Mouse (Mus musculus): ENCODE data around the gene Taar8c. TPM values are rescaled to one million over a fixed set of nuclear protein-coding genes. Genes with fewer than 3 reads are reported as not detected.
"Not testable (repeated sequence)": the region's sequence is repeated elsewhere in the genome, so short reads cannot be mapped to it uniquely, and the experiment has no call there.

Taar8c gene
- polyA plus RNA-seq (2015; fragmentation: Nextera tagmentation; extraction: Ambion mirVana) = not detected in 2 replicates

- H3K9me3 ChIP-seq; H3K27me3 ChIP-seq (replicated peaks); H3K27ac ChIP-seq; H3K4me1 ChIP-seq (replicated peaks); H3K9ac ChIP-seq; ATAC-seq; H3K4me2 ChIP-seq (replicated peaks); H3K4me3 ChIP-seq (replicated peaks); H3K36me3 ChIP-seq: not testable (repeated sequence)
- 85% methylated on average over 1 of the region's 3 CpGs for WGBS
These were observed at the start of gene Taar8c for GRCm38 (mm10) chr10:24101812-24102211. TSS of gene Taar8c (minus strand) at chr10:24101912.

GRCm38 (mm10) chr10:24150086-24150485, 48.4 kb upstream of the Taar8c start:
- Histone ChIP-seq H3K4me1 (replicated peaks) (peaks cover 11% of the 10 kb centered on the region; the same call in 1 of the 2 replicates), H3K9ac (no peak overlapping the region), H3K9me3 (no peaks in the 10 kb centered on the region), H3K36me3 (no peaks in the 10 kb centered on the region), H3K27ac (no peak overlapping the region), H3K4me3 (replicated peaks) (peak overlapping the region; percentile 81), H3K4me2 (replicated peaks) (peak overlapping the region; percentile 51), H3K27me3 (replicated peaks) (no peaks in the 10 kb centered on the region)
- WGBS = 32% methylated on average over 7 of the region's 7 CpGs
- 0 out of 2 replicates have a peak, but pooled peaks have one; percentile 19 for ATAC-seq

GRCm38 (mm10) chr10:24149135-24149781, 47.5 kb upstream of the Taar8c start, which contains the start of gene Stx7:
TSS of gene Stx7 (plus strand) at chr10:24149302.
- peak; percentile 97 for ATAC-seq
- Histone ChIP-seq H3K4me3 (replicated peaks) (peak within 1 kb of the TSS; percentile 81), H3K27me3 (replicated peaks) (no peaks in the 10 kb centered on the region), H3K27ac (peak within 1 kb of the TSS; percentile 77), H3K4me1 (replicated peaks) (peaks cover 11% of the 10 kb centered on the region; the same call in 1 of the 2 replicates), H3K4me2 (replicated peaks) (peak within 1 kb of the TSS; percentile 51), H3K9me3 (no peaks in the 10 kb centered on the region), H3K9ac (peak within 1 kb of the TSS; percentile 65), H3K36me3 (no peaks in the 10 kb centered on the region)
- under 1% methylated on average over 35 of the region's 45 CpGs for WGBS

- Histone ChIP-seq H3K4me1 (replicated peaks) (0 out of 2 replicates have a peak, but pooled peaks cover 2% of the 10 kb centered on the region), H3K9ac (no peak overlapping the region), H3K36me3 (no peaks in the 10 kb centered on the region), H3K4me2 (replicated peaks) (no peak overlapping the region), H3K9me3 (no peaks in the 10 kb centered on the region), H3K4me3 (replicated peaks) (no peak overlapping the region), H3K27ac (no peak overlapping the region), H3K27me3 (replicated peaks) (no peaks in the 10 kb centered on the region)
- WGBS = 77% methylated on average over 3 of the region's 3 CpGs
- ATAC-seq = no peak
These were observed 41.0 kb upstream of the Taar8c start for GRCm38 (mm10) chr10:24142735-24143134.

- Histone ChIP-seq H3K4me3 (replicated peaks) (no peak overlapping the region), H3K9ac (no peak overlapping the region), H3K4me1 (replicated peaks) (0 out of 2 replicates have a peak, but pooled peaks cover 2% of the 10 kb centered on the region), H3K27me3 (replicated peaks) (no peaks in the 10 kb centered on the region), H3K4me2 (replicated peaks) (no peak overlapping the region), H3K9me3 (no peaks in the 10 kb centered on the region), H3K36me3 (no peaks in the 10 kb centered on the region), H3K27ac (no peak overlapping the region)
- WGBS = 48% methylated on average over 2 of the region's 2 CpGs
- ATAC-seq = peak; percentile 68
These were observed 37.0 kb upstream of the Taar8c start for GRCm38 (mm10) chr10:24138623-24139261.

- Histone ChIP-seq H3K9ac (no peak overlapping the region), H3K4me1 (replicated peaks) (0 out of 2 replicates have a peak, but pooled peaks cover 5% of the 10 kb centered on the region), H3K27me3 (replicated peaks) (no peaks in the 10 kb centered on the region), H3K36me3 (no peaks in the 10 kb centered on the region), H3K4me3 (replicated peaks) (no peak overlapping the region), H3K27ac (no peak overlapping the region), H3K4me2 (replicated peaks) (no peak overlapping the region), H3K9me3 (no peaks in the 10 kb centered on the region)
- 43% methylated on average over 7 of the region's 7 CpGs for WGBS
- no peak for ATAC-seq
These were observed 32.4 kb upstream of the Taar8c start for GRCm38 (mm10) chr10:24134071-24134645.

GRCm38 (mm10) chr10:24133132-24133531, 31.4 kb upstream of the Taar8c start:
- peak; percentile 53 for ATAC-seq
- H3K4me3 ChIP-seq (replicated peaks) = no peak overlapping the region
- H3K4me1 ChIP-seq (replicated peaks) = 0 out of 2 replicates have a peak, but pooled peaks cover 3% of the 10 kb centered on the region
- 0 out of 2 replicates have a peak overlapping the region, but pooled peaks have one; percentile 51 for H3K27ac ChIP-seq
- 6% methylated on average over 2 of the region's 2 CpGs for WGBS
- no peak overlapping the region for H3K9ac ChIP-seq
- no peaks in the 10 kb centered on the region for H3K9me3 ChIP-seq
- H3K36me3 ChIP-seq = no peaks in the 10 kb centered on the region
- H3K27me3 ChIP-seq (replicated peaks) = no peaks in the 10 kb centered on the region
- no peak overlapping the region for H3K4me2 ChIP-seq (replicated peaks)

GRCm38 (mm10) chr10:24132273-24132672, 30.6 kb upstream of the Taar8c start:
- H3K27me3 ChIP-seq (replicated peaks) = no peaks in the 10 kb centered on the region
- ATAC-seq = peak; percentile 95
- peak overlapping the region; percentile 51 for H3K4me2 ChIP-seq (replicated peaks)
- H3K4me3 ChIP-seq (replicated peaks) = no peak overlapping the region
- H3K9ac ChIP-seq = 0 out of 2 replicates have a peak overlapping the region, but pooled peaks have one; percentile 4
- 0 out of 2 replicates have a peak, but pooled peaks cover 3% of the 10 kb centered on the region for H3K4me1 ChIP-seq (replicated peaks)
- H3K9me3 ChIP-seq = no peaks in the 10 kb centered on the region
- peak overlapping the region; percentile 79 for H3K27ac ChIP-seq
- no peaks in the 10 kb centered on the region for H3K36me3 ChIP-seq
- WGBS = 16% methylated on average over 5 of the region's 5 CpGs

- Histone ChIP-seq H3K9me3 (no peaks in the 10 kb centered on the region), H3K36me3 (no peaks in the 10 kb centered on the region), H3K27me3 (replicated peaks) (no peaks in the 10 kb centered on the region), H3K27ac (peak overlapping the region; percentile 79), H3K9ac (0 out of 2 replicates have a peak overlapping the region, but pooled peaks have one; percentile 4), H3K4me3 (replicated peaks) (no peak overlapping the region), H3K4me1 (replicated peaks) (0 out of 2 replicates have a peak, but pooled peaks cover 3% of the 10 kb centered on the region), H3K4me2 (replicated peaks) (peak overlapping the region; percentile 51)
- WGBS = 19% methylated on average over 9 of the region's 9 CpGs
- ATAC-seq = peak; percentile 77
These were observed 29.9 kb upstream of the Taar8c start for GRCm38 (mm10) chr10:24131451-24132262.

GRCm38 (mm10) chr10:24111116-24111778, 9.5 kb upstream of the Taar8c start:
- H3K9ac ChIP-seq = no peak overlapping the region
- H3K4me3 ChIP-seq (replicated peaks) = no peak overlapping the region
- H3K4me2 ChIP-seq (replicated peaks) = no peak overlapping the region
- no peaks in the 10 kb centered on the region for H3K36me3 ChIP-seq
- WGBS = 47% methylated on average over 6 of the region's 6 CpGs
- 0 out of 2 replicates have a peak, but pooled peaks cover 3% of the 10 kb centered on the region for H3K4me1 ChIP-seq (replicated peaks)
- H3K27me3 ChIP-seq (replicated peaks) = no peaks in the 10 kb centered on the region
- no peak overlapping the region for H3K27ac ChIP-seq
- no peak for ATAC-seq
- H3K9me3 ChIP-seq = no peaks in the 10 kb centered on the region

GRCm38 (mm10) chr10:24109434-24109833, 7.7 kb upstream of the Taar8c start, which contains the start of gene Taar9:
TSS of gene Taar9 (minus strand) at chr10:24109534.
- WGBS = 81% methylated on average over 8 of the region's 8 CpGs
- H3K9me3 ChIP-seq; H3K4me1 ChIP-seq (replicated peaks); H3K9ac ChIP-seq; ATAC-seq; H3K36me3 ChIP-seq; H3K4me3 ChIP-seq (replicated peaks); H3K27me3 ChIP-seq (replicated peaks); H3K4me2 ChIP-seq (replicated peaks): not testable (repeated sequence)
- H3K27ac ChIP-seq = peak within 1 kb of the TSS; percentile 59

Data from intestine, embryonic 15.5 days (tissue).